Mouse (Mus musculus) hindbrain, embryonic 14.5 days (tissue): Measurements from ENCODE around the gene Lrrc49. TPM values are rescaled to one million over a fixed set of nuclear protein-coding genes. Genes with fewer than 3 reads are reported as not detected.
A peak's percentile ranks its signal among the peaks of the same experiment; 100 is the strongest.

Source experiments
- ATAC-seq: fragments of 200-750 bp; cut with Nextera tagmentation; 2 replicates; pipeline ENCODE4 v1.8.0; 2017; ENCODE audit warnings: moderate number of reproducible peaks, mild to moderate bottlenecking, moderate TSS enrichment, moderate library complexity; ENCODE audit not compliant: low FRiP score
- DNase-seq: peaks from one replicate; pipeline ENCODE4 v3.0.0-alpha.2; 2015; ENCODE audit warnings: low spot score
- H3K27ac ChIP-seq: fragments of 300-500 bp; sonication (generic); 2 replicates; pipeline ENCODE4 v1.5.1; 2014; ENCODE audit warnings: mild to moderate bottlenecking, moderate library complexity
- H3K27me3 ChIP-seq: fragments of 300-500 bp; sonication (generic); 2 replicates; pipeline ENCODE4 v1.6.1; 2014; ENCODE audit warnings: mild to moderate bottlenecking, low read length, mixed read lengths; ENCODE audit not compliant: control insufficient read depth, insufficient read depth
- H3K36me3 ChIP-seq: fragments of 300-500 bp; sonication (generic); replicated peaks from 2 replicates; pipeline ENCODE4 v1.6.1; 2014; ENCODE audit not compliant: control insufficient read depth, insufficient read depth
- H3K4me1 ChIP-seq: fragments of 300-500 bp; sonication (generic); replicated peaks from 2 replicates; pipeline ENCODE4 v1.6.1; 2014; ENCODE audit warnings: antibody characterized with exemption, low read length, mixed read lengths; ENCODE audit not compliant: control insufficient read depth, insufficient read depth
- H3K4me2 ChIP-seq: fragments of 300-500 bp; sonication (generic); replicated peaks from 2 replicates; pipeline ENCODE4 v1.6.1; 2014; ENCODE audit warnings: mild to moderate bottlenecking, moderate library complexity
- H3K4me3 ChIP-seq: fragments of 300-500 bp; sonication (generic); replicated peaks from 2 replicates; pipeline ENCODE4 v1.5.1; 2014; ENCODE audit warnings: mild to moderate bottlenecking, low read length
- H3K9ac ChIP-seq: fragments of 300-500 bp; sonication (generic); 2 replicates; pipeline ENCODE4 v1.6.1; 2014
- H3K9me3 ChIP-seq: fragments of 300-500 bp; sonication (generic); 2 replicates; pipeline ENCODE4 v1.6.1; 2016; ENCODE audit warnings: low read length; ENCODE audit not compliant: control insufficient read depth
- WGBS: fragments of 180-500 bp; shearing (Covaris S2); extraction: QIAGEN DNeasy Blood & Tissue Kit; methylation state at CpG from one replicate; pipeline ENCODE4 v1.1.7; 2014; 5-methylcytosine and 5-hydroxymethylcytosine counted together
- polyA plus RNA-seq: library from polyadenylated mRNA; unstranded; fragments of >200 nt; fragmentation: Nextera tagmentation; extraction: Ambion mirVana; gene quantifications from 2 replicates; pipeline ENCODE4 v1.2.1, GENCODE M21; 2014

Gene Lrrc49
- polyA plus RNA-seq, 1 experiment from 2014 or later: 79.3 TPM

DNA sequence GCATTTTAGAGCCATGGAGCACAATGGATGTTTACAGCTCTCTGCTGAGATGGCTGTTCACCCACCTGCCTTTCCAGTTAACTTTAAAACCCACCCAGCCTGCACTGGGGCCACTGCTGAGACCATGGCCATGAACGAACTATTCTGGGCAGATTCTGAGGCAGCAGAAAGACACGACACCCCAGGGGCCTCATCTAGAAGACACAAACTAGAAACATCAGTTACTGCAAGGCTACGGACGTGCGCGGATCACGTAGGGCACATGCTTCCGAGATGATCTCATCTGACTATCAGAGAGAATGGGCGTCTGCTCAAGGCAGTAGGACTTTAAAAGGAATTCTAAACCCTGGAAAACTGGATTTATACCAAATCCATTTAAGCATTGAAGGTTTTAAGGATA lies 71.0 kb downstream of the Lrrc49 start:
- peaks cover 48% of the 10 kb centered on the region for H3K36me3 ChIP-seq
- no peaks in the 10 kb centered on the region for H3K27me3 ChIP-seq
- peak overlapping the region; percentile 20; the same call in 1 of the 2 replicates for H3K27ac ChIP-seq
- no peak overlapping the region for H3K4me2 ChIP-seq
- 64% methylated on average over 9 of the region's 9 CpGs for WGBS
- no peaks in the 10 kb centered on the region for H3K9me3 ChIP-seq
- no peaks in the 10 kb centered on the region for H3K4me1 ChIP-seq
- ATAC-seq: no peak
- no peak for DNase-seq
- no peak overlapping the region for H3K4me3 ChIP-seq
- no peak overlapping the region for H3K9ac ChIP-seq

DNA sequence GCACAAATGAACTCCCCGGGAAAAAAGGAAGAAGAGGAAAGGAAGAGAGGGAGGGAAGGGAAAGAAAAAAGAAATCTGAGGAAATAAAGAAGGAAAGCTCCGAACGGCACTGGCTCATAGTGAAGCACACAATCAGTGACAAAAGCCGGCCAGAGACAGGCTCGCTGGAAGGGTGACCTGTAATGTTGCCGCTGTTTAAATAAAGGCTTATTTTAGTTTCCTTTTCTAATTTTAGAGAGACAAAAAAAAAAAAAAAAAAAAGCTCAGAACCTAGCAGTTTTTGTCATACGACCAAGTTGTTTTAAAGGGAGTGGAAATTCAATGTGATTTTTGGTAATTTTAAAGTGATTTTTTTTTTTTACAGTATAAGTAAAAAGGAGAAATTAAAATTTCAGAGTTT lies 71.6 kb downstream of the Lrrc49 start:
- Histone ChIP-seq H3K9me3 (no peaks in the 10 kb centered on the region), H3K4me1 (no peaks in the 10 kb centered on the region), H3K27ac (no peak overlapping the region), H3K36me3 (peaks cover 53% of the 10 kb centered on the region), H3K9ac (no peak overlapping the region), H3K4me2 (no peak overlapping the region), H3K4me3 (no peak overlapping the region), H3K27me3 (no peaks in the 10 kb centered on the region)
- WGBS: 84% methylated on average over 7 of the region's 7 CpGs
- ATAC-seq (no peak), DNase-seq (no peak)

DNA sequence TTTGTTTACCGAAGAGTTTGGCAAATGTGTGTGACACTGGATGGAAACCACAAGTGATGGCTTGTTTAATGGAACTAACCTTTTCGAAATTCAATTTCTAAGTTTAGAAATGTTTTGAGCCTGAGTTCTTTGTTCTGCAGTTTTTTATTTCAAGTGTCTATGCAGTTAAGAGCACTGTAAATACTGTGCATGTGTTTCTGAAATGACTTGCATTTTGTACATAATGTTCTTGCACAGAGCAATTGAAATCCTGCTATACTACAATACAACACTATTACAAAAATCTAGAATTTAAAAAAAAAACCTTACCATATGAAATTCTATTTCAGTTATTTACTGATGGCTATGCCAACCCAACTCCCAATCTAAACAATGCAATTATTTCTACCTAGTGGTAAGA lies 75.7 kb downstream of the Lrrc49 start:
- Histone ChIP-seq H3K4me2 (no peak overlapping the region), H3K27me3 (no peaks in the 10 kb centered on the region), H3K9ac (no peak overlapping the region), H3K27ac (no peak overlapping the region), H3K36me3 (peaks cover 71% of the 10 kb centered on the region), H3K4me1 (no peaks in the 10 kb centered on the region), H3K4me3 (no peak overlapping the region), H3K9me3 (no peaks in the 10 kb centered on the region)
- no peak for ATAC-seq
- WGBS: 83% methylated on average over 2 of the region's 2 CpGs
- DNase-seq: no peak

DNA sequence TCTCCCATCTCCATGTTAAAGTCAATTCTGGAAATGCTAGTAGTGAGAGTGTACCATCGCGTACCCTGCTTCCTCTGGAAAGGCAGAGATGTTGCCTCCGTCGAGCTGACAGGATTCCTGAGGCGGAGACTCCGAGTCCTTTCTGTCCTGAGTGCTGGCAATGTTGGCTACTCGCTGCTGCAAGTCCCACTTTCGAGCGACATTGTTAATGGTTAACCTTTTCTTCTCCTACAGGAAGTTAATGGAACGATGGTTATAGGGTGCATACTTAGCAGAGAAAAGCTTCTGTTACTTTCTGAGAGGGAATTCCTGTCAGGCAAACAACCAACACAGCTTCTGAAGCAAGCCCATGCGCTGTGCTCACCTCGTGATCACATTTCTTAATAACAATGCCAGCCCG lies 77.8 kb downstream of the Lrrc49 start:
- peaks cover 89% of the 10 kb centered on the region for H3K36me3 ChIP-seq
- no peaks in the 10 kb centered on the region for H3K9me3 ChIP-seq
- H3K4me1 ChIP-seq: no peaks in the 10 kb centered on the region
- H3K4me2 ChIP-seq: no peak overlapping the region
- no peak overlapping the region for H3K27ac ChIP-seq
- no peaks in the 10 kb centered on the region for H3K27me3 ChIP-seq
- no peak overlapping the region for H3K4me3 ChIP-seq
- DNase-seq: no peak
- no peak for ATAC-seq
- 67% methylated on average over 13 of the region's 13 CpGs for WGBS
- no peak overlapping the region for H3K9ac ChIP-seq

DNA sequence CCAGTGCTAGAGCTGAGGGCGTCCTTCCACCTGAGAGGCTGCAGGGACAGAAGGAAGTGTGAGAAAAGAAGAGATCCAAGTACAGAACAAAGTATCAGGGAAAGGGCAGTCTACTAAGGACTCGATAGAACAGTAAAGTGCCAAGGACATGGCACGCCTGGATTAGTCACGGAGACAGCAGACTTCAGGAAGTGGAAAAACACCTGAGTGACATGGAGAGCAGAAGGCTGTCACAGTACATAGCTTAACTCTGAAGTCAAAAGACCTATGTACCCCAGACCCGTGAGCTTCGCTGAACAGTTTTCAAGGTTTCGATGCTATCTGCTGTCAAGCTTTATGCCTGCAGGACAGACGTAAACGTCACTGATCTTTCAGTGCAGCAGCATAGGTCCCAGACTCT lies 79.1 kb downstream of the Lrrc49 start:
- Histone ChIP-seq H3K27me3 (no peaks in the 10 kb centered on the region), H3K36me3 (peaks cover 84% of the 10 kb centered on the region), H3K27ac (no peak overlapping the region), H3K9ac (no peak overlapping the region), H3K4me1 (no peaks in the 10 kb centered on the region), H3K4me3 (no peak overlapping the region), H3K4me2 (no peak overlapping the region), H3K9me3 (no peaks in the 10 kb centered on the region)
- 91% methylated on average over 9 of the region's 9 CpGs for WGBS
- DNase-seq (no peak), ATAC-seq (no peak)

DNA sequence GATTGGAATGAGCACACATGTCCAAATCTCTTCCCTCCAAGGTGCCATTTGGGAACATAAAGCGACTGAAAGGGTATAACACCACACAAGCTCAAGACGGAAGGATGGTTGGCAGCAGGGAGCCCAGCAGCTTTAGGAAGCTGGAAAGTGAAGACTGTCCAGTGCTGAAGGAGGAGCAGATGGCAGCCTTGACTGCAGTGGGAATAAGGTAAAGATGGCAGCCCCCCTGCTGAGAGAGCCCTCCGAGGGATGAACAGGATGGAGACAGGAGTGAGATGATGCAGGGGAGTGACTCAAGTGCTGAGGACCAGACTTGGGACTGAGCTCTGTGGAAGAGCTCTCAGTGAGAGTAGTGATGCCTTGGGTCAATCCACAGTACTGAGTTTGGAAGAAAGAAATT lies 79.9 kb downstream of the Lrrc49 start:
- no peak overlapping the region for H3K9ac ChIP-seq
- H3K27me3 ChIP-seq: no peaks in the 10 kb centered on the region
- H3K36me3 ChIP-seq: peaks cover 81% of the 10 kb centered on the region
- H3K4me1 ChIP-seq: no peaks in the 10 kb centered on the region
- no peak overlapping the region for H3K4me3 ChIP-seq
- H3K27ac ChIP-seq: no peak overlapping the region
- H3K9me3 ChIP-seq: no peaks in the 10 kb centered on the region
- DNase-seq (no peak), ATAC-seq (no peak)
- H3K4me2 ChIP-seq: no peak overlapping the region
- WGBS: 85% methylated on average over 3 of the region's 3 CpGs

DNA sequence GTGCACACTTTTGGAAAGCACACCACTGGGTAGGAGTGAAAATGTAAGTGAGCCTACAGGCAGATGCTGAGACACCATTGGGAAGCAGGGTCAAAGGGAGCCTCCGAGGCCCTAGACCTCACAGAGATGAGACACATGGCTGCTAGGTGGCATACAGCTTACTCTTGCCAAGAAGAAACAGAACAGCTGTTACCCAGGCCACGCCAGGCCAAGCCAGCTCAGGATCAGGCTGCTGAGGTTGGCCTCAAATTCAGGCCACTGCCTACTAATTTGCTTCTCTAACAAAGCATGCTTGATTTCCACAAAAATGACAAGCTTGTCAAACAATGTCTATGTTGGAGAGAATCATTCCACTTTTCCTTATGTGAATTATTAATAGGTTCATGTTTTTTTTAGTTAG lies 83.0 kb downstream of the Lrrc49 start:
- no peaks in the 10 kb centered on the region for H3K4me1 ChIP-seq
- H3K4me3 ChIP-seq: no peak overlapping the region
- no peak overlapping the region for H3K27ac ChIP-seq
- ATAC-seq: no peak
- H3K27me3 ChIP-seq: no peaks in the 10 kb centered on the region
- WGBS: 62% methylated on average over 2 of the region's 2 CpGs
- peaks cover 82% of the 10 kb centered on the region for H3K36me3 ChIP-seq
- no peak overlapping the region for H3K9ac ChIP-seq
- no peak overlapping the region for H3K4me2 ChIP-seq
- no peaks in the 10 kb centered on the region for H3K9me3 ChIP-seq
- no peak for DNase-seq

DNA sequence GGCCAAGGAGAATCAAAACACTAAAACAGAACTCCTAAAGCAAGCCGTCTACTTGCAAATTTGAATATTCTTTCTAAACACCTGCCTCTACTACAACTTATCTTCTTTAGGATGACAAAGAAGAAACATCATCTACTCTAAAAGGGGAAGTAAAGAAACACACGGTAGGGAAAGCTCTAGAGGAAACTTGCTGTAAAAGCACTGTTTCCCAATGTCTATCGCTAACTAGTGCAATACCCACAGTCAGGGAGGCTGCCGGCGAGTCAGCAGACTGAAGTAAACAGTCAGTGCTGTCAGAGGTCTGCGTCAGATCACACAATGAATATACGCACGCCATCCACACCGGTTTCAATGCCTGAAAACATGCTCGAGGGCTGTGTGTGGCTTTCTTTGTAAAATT lies 86.0 kb downstream of the Lrrc49 start:
- peaks cover 78% of the 10 kb centered on the region for H3K36me3 ChIP-seq

DNA sequence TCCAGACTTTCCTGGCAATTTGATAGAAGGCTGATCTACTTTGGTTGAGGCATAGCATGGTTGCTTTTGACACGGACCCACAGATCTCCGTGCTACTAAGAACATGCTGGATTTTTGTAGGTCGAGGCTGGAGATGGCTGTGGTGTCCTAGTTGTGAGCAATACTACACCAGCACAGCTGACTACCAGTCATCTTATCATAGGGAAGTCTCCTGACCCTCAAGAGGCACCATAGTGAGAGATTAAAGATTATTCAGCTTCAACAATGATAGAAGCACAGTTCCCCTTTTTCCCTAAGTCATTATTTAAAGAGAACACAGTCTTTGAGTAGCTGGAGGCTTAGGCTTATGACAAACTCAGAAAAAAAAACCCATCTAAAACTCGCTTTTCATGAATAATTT lies 87.7 kb downstream of the Lrrc49 start:
- Histone ChIP-seq H3K27ac (no peak overlapping the region), H3K4me1 (no peaks in the 10 kb centered on the region), H3K9ac (no peak overlapping the region), H3K27me3 (no peaks in the 10 kb centered on the region), H3K4me2 (no peak overlapping the region), H3K9me3 (no peaks in the 10 kb centered on the region), H3K36me3 (peaks cover 77% of the 10 kb centered on the region), H3K4me3 (no peak overlapping the region)
- 94% methylated on average over 4 of the region's 4 CpGs for WGBS
- DNase-seq (no peak), ATAC-seq (no peak)

More for the DNA sequence above, 86.0 kb downstream of the Lrrc49 start:
- WGBS: 78% methylated on average over 10 of the region's 10 CpGs
- no peak overlapping the region for H3K4me3 ChIP-seq
- ATAC-seq (no peak), DNase-seq (no peak)
- H3K9ac ChIP-seq: no peak overlapping the region
- H3K9me3 ChIP-seq: no peaks in the 10 kb centered on the region
- no peaks in the 10 kb centered on the region for H3K4me1 ChIP-seq
- no peak overlapping the region for H3K27ac ChIP-seq
- H3K4me2 ChIP-seq: no peak overlapping the region
- no peaks in the 10 kb centered on the region for H3K27me3 ChIP-seq

DNA sequence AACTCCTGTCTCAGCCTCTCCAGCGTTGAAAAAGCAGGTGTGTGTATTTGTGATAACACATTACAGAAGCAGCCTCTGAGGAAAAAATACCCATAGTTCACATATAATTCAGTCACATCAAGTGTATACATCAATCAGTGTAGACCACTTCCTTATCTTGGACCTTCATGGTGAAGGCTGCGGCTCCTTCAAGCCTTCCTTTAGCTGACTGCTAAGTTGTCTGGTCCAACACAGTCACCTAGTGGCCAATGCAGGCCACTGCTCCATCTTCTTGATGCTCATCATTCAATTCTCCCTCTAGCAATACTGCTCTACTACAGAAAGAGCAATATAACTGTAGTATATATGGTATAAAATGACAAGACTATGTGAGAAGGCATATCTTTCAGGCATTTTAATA lies 88.5 kb downstream of the Lrrc49 start:
- H3K4me2 ChIP-seq: no peak overlapping the region
- no peak overlapping the region for H3K4me3 ChIP-seq
- DNase-seq (peak; percentile 68), ATAC-seq (no peak)
- WGBS: 67% methylated on average over 2 of the region's 2 CpGs
- H3K27ac ChIP-seq: no peak overlapping the region
- no peak overlapping the region for H3K9ac ChIP-seq
- peaks cover 72% of the 10 kb centered on the region for H3K36me3 ChIP-seq
- no peaks in the 10 kb centered on the region for H3K27me3 ChIP-seq
- H3K9me3 ChIP-seq: no peaks in the 10 kb centered on the region
- no peaks in the 10 kb centered on the region for H3K4me1 ChIP-seq
